ENCODE assay signal across 15 mouse cellular contexts in the genomic region with DNA sequence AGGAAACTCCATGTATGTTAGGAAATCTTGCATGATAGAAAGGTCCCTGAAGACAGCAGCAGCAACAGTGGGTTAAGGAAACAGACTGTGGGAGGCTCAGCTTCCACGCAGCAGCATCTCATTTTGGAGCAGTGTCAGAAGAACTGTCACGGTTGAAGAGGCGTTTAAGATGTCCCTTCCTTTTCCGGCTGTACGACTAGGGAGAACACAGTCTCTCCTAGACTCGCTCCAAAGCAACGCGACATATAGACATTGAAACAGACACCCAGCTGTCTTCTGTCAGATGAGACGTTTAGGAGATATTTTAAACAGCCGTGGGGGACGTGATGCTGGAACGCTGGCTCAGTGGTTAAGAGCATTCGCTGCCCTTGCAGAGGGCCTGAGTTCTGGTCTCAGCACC. TPM values are rescaled to one million over a fixed set of nuclear protein-coding genes. Genes with fewer than 3 reads are reported as not detected.
DNase-seq lines count a peak whose midpoint lies in the region; ATAC-seq and TF ChIP-seq lines count a peak whose summit lies in the region.
"Had no signal": no experiment of that assay in that cellular context is flagged by ENCODE, and none has a peak within 500 bp of the region (broad histone marks: within the 10 kb centered on the region; RNA-seq: fewer than 3 reads in every experiment).

No protein-coding gene starts in this region.

- peak; percentile 68 to 79 for DNase-seq in frontal cortex, adult 2 months (ENCODE audit: extremely low spot score in 1 of 2, low spot score in 1 of 2)
- no peak for DNase-seq in frontal cortex, postnatal 10 days (ENCODE audit: low spot score in 2 of 2)
- peak in 1 of 2 experiments; percentile 31 for DNase-seq in left cerebral cortex, adult 2 months (ENCODE audit: extremely low spot score in 1 of 2, low spot score in 2 of 2)
- no peak for DNase-seq in left cerebral cortex, adult 11 months (ENCODE audit: low spot score)
- DNase-seq in brain, adult 2 months (ENCODE audit: low read depth, low spot score) = peak; percentile 91
- DNase-seq in midbrain, embryonic 11.5 days (ENCODE audit: low spot score, missing footprints) = no peak
- DNase-seq: cerebellum, adult 18-20 months; thymus, postnatal 25 days had no signal

- intact Hi-C loops in left cerebral cortex, adult 2 months (cut with DNase I) = no loop called here

- H3K9ac ChIP-seq in liver, embryonic 15.5 days = no peak overlapping the region
- no peak overlapping the region for H3K9ac ChIP-seq in midbrain, embryonic 11.5 days (ENCODE audit: low read length)
- H3K9ac ChIP-seq: heart, embryonic 13.5 days had no signal

- H3K4me3 ChIP-seq in left cerebral cortex, adult 2 months = no peak overlapping the region
- no peak overlapping the region for H3K4me3 ChIP-seq in liver, embryonic 15.5 days (replicated peaks)
- H3K4me3 ChIP-seq in midbrain, embryonic 11.5 days (ENCODE audit: low read depth, low read length) = no peak overlapping the region
- H3K4me3 ChIP-seq: erythroblast, embryonic 14.5 days; heart, embryonic 13.5 days; hindbrain, embryonic 10.5 days; midbrain, embryonic 10.5 days had no signal

- peaks cover 33% of the 10 kb centered on the region for H3K4me1 ChIP-seq in liver, embryonic 15.5 days (replicated peaks)
- H3K4me1 ChIP-seq in midbrain, embryonic 11.5 days (ENCODE audit: control insufficient read depth, insufficient read depth, low read length) = no peaks in the 10 kb centered on the region
- H3K4me1 ChIP-seq: hindbrain, embryonic 10.5 days; midbrain, embryonic 10.5 days had no signal

- peaks cover 20% of the 10 kb centered on the region for H3K36me3 ChIP-seq in liver, embryonic 15.5 days (replicated peaks)
- no peaks in the 10 kb centered on the region for H3K36me3 ChIP-seq in midbrain, embryonic 11.5 days (ENCODE audit: control insufficient read depth, insufficient read depth, low read length)

- ATAC-seq in liver, embryonic 15.5 days (ENCODE audit: insufficient read depth) = no peak
- ATAC-seq in midbrain, embryonic 11.5 days (ENCODE audit: low FRiP score) = no peak
- ATAC-seq in erythroblast, adult 5-6 weeks (replicated peaks; ENCODE audit: low FRiP score, poor library complexity, severe bottlenecking) = no peak
- ATAC-seq: Patski had no signal

- H3K27me3 ChIP-seq in liver, embryonic 15.5 days = no peaks in the 10 kb centered on the region
- no peaks in the 10 kb centered on the region for H3K27me3 ChIP-seq in midbrain, embryonic 11.5 days (ENCODE audit: control insufficient read depth, insufficient read depth, low read length)
- H3K27me3 ChIP-seq: heart, embryonic 13.5 days; Patski had no signal

- TF ChIP-seq CTCF in left cerebral cortex, adult 2 months (IDR thresholded peaks at IDR 0.05) = no peak

- H3K9me3 ChIP-seq in liver, embryonic 15.5 days (replicated peaks) = no peaks in the 10 kb centered on the region
- no peaks in the 10 kb centered on the region for H3K9me3 ChIP-seq in midbrain, embryonic 11.5 days (ENCODE audit: control insufficient read depth, low read length)
- H3K9me3 ChIP-seq: heart, embryonic 13.5 days; midbrain, embryonic 10.5 days had no signal

- H3K4me2 ChIP-seq in liver, embryonic 15.5 days = no peak overlapping the region
- H3K4me2 ChIP-seq in midbrain, embryonic 11.5 days = no peak overlapping the region
- H3K4me2 ChIP-seq: heart, embryonic 13.5 days had no signal

- 78% methylated on average over 13 of the region's 13 CpGs for WGBS in liver, embryonic 15.5 days (ENCODE audit: insufficient replicate concordance)
- 90% methylated on average over 13 of the region's 13 CpGs for WGBS in midbrain, embryonic 11.5 days

- H3K27ac ChIP-seq in left cerebral cortex, adult 2 months = peak overlapping the region; percentile 83
- 0 out of 2 replicates have a peak overlapping the region, but pooled peaks have one; percentile 20 for H3K27ac ChIP-seq in liver, embryonic 15.5 days (replicated peaks)
- H3K27ac ChIP-seq in midbrain, embryonic 11.5 days (ENCODE audit: low read depth, low read length) = no peak overlapping the region
- H3K27ac ChIP-seq: heart, embryonic 13.5 days; hindbrain, embryonic 10.5 days; midbrain, embryonic 10.5 days had no signal

RNA-seq across cellular contexts. Expression of gene Slc36a1, which starts 12.7 kb away (rescaled TPM):
- polyA plus RNA-seq in frontal cortex, adult 2 months (2012; rRNA removed) = 33.7 and 34.5 TPM in 2 replicates
- 10 to 100 TPM; 74.0 to 79.1 TPM for total RNA-seq in left cerebral cortex, adult 2 months (2021)
- polyA plus RNA-seq in liver, embryonic 15.5 days (2015; fragmentation: Nextera tagmentation; extraction: Ambion mirVana) = 1.8 and 2.6 TPM in 2 replicates
- polyA plus RNA-seq in midbrain, embryonic 11.5 days (2014; fragmentation: Nextera tagmentation; extraction: Ambion mirVana) = 1.7 and 2.0 TPM in 2 replicates
- 2.5 and 4.6 TPM in 2 replicates for total RNA-seq in erythroblast, adult 5-6 weeks (2015; ENCODE audit: low replicate concordance)
- 1.7 and 1.8 TPM in 2 replicates for total RNA-seq in erythroblast, adult 5-6 weeks (2017; ENCODE audit: low replicate concordance)

RNA-seq across cellular contexts. Expression of gene Slc36a2, which starts 32.0 kb away (rescaled TPM):
- 2.0 and 2.5 TPM in 2 replicates for polyA plus RNA-seq in frontal cortex, adult 2 months (2012; rRNA removed)
- under 1 TPM in 1 of 2 experiments, not detected in 1; 0.32 TPM for total RNA-seq in left cerebral cortex, adult 2 months (2021)
- 27.3 and 33.2 TPM in 2 replicates for polyA plus RNA-seq in liver, embryonic 15.5 days (2015; fragmentation: Nextera tagmentation; extraction: Ambion mirVana)
- not detected in 2 replicates for polyA plus RNA-seq in midbrain, embryonic 11.5 days (2014; fragmentation: Nextera tagmentation; extraction: Ambion mirVana)
- not detected in 2 replicates for total RNA-seq in erythroblast, adult 5-6 weeks (2015; ENCODE audit: low replicate concordance)
- total RNA-seq in erythroblast, adult 5-6 weeks (2017; ENCODE audit: low replicate concordance) = 0.34 TPM in 1 of 2 replicates, not detected in the other

Comparison
In these comparisons a context has a peak if more than half of its experiments do, and no peak if none do; other contexts are left out.
1. DNase-seq: peak in frontal cortex, adult 2 months (2 of 2) and brain, adult 2 months (single experiment); none in frontal cortex, postnatal 10 days (0 of 2), left cerebral cortex, adult 11 months (single experiment) and midbrain, embryonic 11.5 days (single experiment).